Mouse (Mus musculus) heart, embryonic 14.5 days (tissue): ENCODE data around the gene Pgap1. TPM values are rescaled to one million over a fixed set of nuclear protein-coding genes. Genes with fewer than 3 reads are reported as not detected.

Source experiments
- ATAC-seq: fragments of 200-750 bp; cut with Nextera tagmentation; 2 replicates; pipeline ENCODE4 v1.8.0; 2017; ENCODE audit warnings: low read depth, moderate TSS enrichment; ENCODE audit not compliant: insufficient number of reproducible peaks, insufficient read depth, low FRiP score
- H3K27ac ChIP-seq, 2 experiments: fragments of 200-500 bp in 1 of 2; fragments of 300-500 bp in 1 of 2; sonication (generic) in 1 of 2; replicated peaks in 1 of 2; 2 replicates each; pipeline ENCODE4 v1.5.1; 2012 to 2014; ENCODE audit warnings: low read depth in 2 of 2, low read length in 2 of 2, control low read depth in 1 of 2, mild to moderate bottlenecking in 1 of 2, mixed read lengths in 1 of 2; ENCODE audit not compliant: control insufficient read depth in 1 of 2, insufficient read depth in 1 of 2
- H3K27me3 ChIP-seq: fragments of 300-500 bp; sonication (generic); 2 replicates; pipeline ENCODE4 v1.6.1; 2014; ENCODE audit warnings: mild to moderate bottlenecking, low read length, control low read depth; ENCODE audit not compliant: control insufficient read depth, insufficient read depth
- H3K36me3 ChIP-seq: fragments of 300-500 bp; sonication (generic); 2 replicates; pipeline ENCODE4 v1.6.1; 2014; ENCODE audit warnings: mild to moderate bottlenecking, control low read depth, low read length, mixed read lengths; ENCODE audit not compliant: control insufficient read depth, insufficient read depth
- H3K4me1 ChIP-seq, 2 experiments: fragments of 200-500 bp in 1 of 2; fragments of 300-500 bp in 1 of 2; sonication (generic) in 1 of 2; 2 replicates each; pipeline ENCODE4 v1.6.1; 2012 to 2014; ENCODE audit warnings: low read length in 2 of 2, control low read depth in 1 of 2, mixed read lengths in 1 of 2; ENCODE audit not compliant: control insufficient read depth in 2 of 2, insufficient read depth in 2 of 2
- H3K4me2 ChIP-seq: fragments of 300-500 bp; sonication (generic); 2 replicates; pipeline ENCODE4 v1.6.1; 2014; ENCODE audit warnings: mild to moderate bottlenecking, low read length
- H3K4me3 ChIP-seq, 2 experiments: fragments of 200-500 bp in 1 of 2; fragments of 300-500 bp in 1 of 2; sonication (generic) in 1 of 2; 2 replicates each; pipeline ENCODE4 v1.5.1; 2012 to 2014; ENCODE audit warnings: low read length in 2 of 2, mild to moderate bottlenecking in 2 of 2, control low read depth in 1 of 2, low read depth in 1 of 2, moderate library complexity in 1 of 2; ENCODE audit not compliant: control insufficient read depth in 1 of 2, insufficient read depth in 1 of 2
- H3K9ac ChIP-seq: fragments of 300-500 bp; sonication (generic); 2 replicates; pipeline ENCODE4 v1.6.1; 2014; ENCODE audit warnings: mild to moderate bottlenecking, low read length
- H3K9me3 ChIP-seq: fragments of 300-500 bp; sonication (generic); 2 replicates; pipeline ENCODE4 v1.6.1; 2016; ENCODE audit warnings: low read length, control low read depth; ENCODE audit not compliant: control insufficient read depth
- WGBS: fragments of 180-500 bp; shearing (Covaris S2); extraction: QIAGEN DNeasy Blood & Tissue Kit; methylation state at CpG from one replicate; pipeline ENCODE4 v1.1.7; 2014; 5-methylcytosine and 5-hydroxymethylcytosine counted together
- polyA plus RNA-seq: library from polyadenylated mRNA; unstranded; fragments of >200 nt; fragmentation: Nextera tagmentation; extraction: Ambion mirVana; gene quantifications from 2 replicates; pipeline ENCODE4 v1.2.1, GENCODE M21; 2014

Gene Pgap1
- polyA plus RNA-seq, 1 experiment from 2014 or later = 5.0 TPM

- Histone ChIP-seq H3K9me3 (no peaks in the 10 kb centered on the region), H3K4me1 (no peaks in the 10 kb centered on the region), H3K9ac (no peak overlapping the region), H3K27me3 (no peaks in the 10 kb centered on the region), H3K4me3 (no peak overlapping the region), H3K27ac (no peak overlapping the region), H3K36me3 (0 out of 2 replicates have a peak, but pooled peaks cover 10% of the 10 kb centered on the region), H3K4me2 (no peak overlapping the region)
- 89% methylated on average over 1 of the region's 1 CpGs for WGBS
- ATAC-seq = no peak
These were observed 43.6 kb downstream of the Pgap1 start for GRCm38 (mm10) chr1:54513836-54514235.

- no peaks in the 10 kb centered on the region for H3K4me1 ChIP-seq
- WGBS = 78% methylated on average over 2 of the region's 2 CpGs
- H3K9ac ChIP-seq = no peak overlapping the region
- no peak for ATAC-seq
- H3K4me2 ChIP-seq = no peak overlapping the region
- no peak overlapping the region for H3K4me3 ChIP-seq
- no peak overlapping the region for H3K27ac ChIP-seq
- peaks cover 4% of the 10 kb centered on the region; the same call in 1 of the 2 replicates for H3K36me3 ChIP-seq
- H3K9me3 ChIP-seq = no peaks in the 10 kb centered on the region
- H3K27me3 ChIP-seq = no peaks in the 10 kb centered on the region
These were observed 59.0 kb downstream of the Pgap1 start for GRCm38 (mm10) chr1:54498496-54498895.

GRCm38 (mm10) chr1:54496254-54496653 is 61.2 kb downstream of the Pgap1 start:
- Histone ChIP-seq H3K27me3 (no peaks in the 10 kb centered on the region), H3K27ac (no peak overlapping the region), H3K36me3 (peaks cover 19% of the 10 kb centered on the region; the same call in 1 of the 2 replicates), H3K9me3 (no peaks in the 10 kb centered on the region), H3K4me2 (no peak overlapping the region), H3K4me3 (no peak overlapping the region), H3K9ac (no peak overlapping the region), H3K4me1 (no peaks in the 10 kb centered on the region)
- 67% methylated on average over 1 of the region's 1 CpGs for WGBS
- no peak for ATAC-seq

GRCm38 (mm10) chr1:54493496-54493895 is 64.0 kb downstream of the Pgap1 start:
- WGBS = 100% methylated on average over 3 of the region's 3 CpGs
- Histone ChIP-seq H3K9me3 (no peaks in the 10 kb centered on the region), H3K27me3 (no peaks in the 10 kb centered on the region), H3K4me3 (no peak overlapping the region), H3K4me2 (no peak overlapping the region), H3K36me3 (peaks cover 24% of the 10 kb centered on the region; the same call in 1 of the 2 replicates), H3K27ac (no peak overlapping the region), H3K4me1 (no peaks in the 10 kb centered on the region), H3K9ac (no peak overlapping the region)
- no peak for ATAC-seq

- Histone ChIP-seq H3K9me3 (no peaks in the 10 kb centered on the region), H3K4me2 (no peak overlapping the region), H3K9ac (no peak overlapping the region), H3K27ac (no peak overlapping the region), H3K36me3 (peaks cover 24% of the 10 kb centered on the region; the same call in 1 of the 2 replicates), H3K4me3 (no peak overlapping the region), H3K4me1 (no peaks in the 10 kb centered on the region), H3K27me3 (no peaks in the 10 kb centered on the region)
- ATAC-seq = no peak
- 76% methylated on average over 2 of the region's 2 CpGs for WGBS
These were observed 65.0 kb downstream of the Pgap1 start for GRCm38 (mm10) chr1:54492435-54492841.

GRCm38 (mm10) chr1:54484744-54485420 is 72.6 kb downstream of the Pgap1 start:
- Histone ChIP-seq H3K4me2 (no peak overlapping the region), H3K9ac (no peak overlapping the region), H3K4me3 (no peak overlapping the region), H3K4me1 (no peaks in the 10 kb centered on the region), H3K27me3 (no peaks in the 10 kb centered on the region), H3K36me3 (peaks cover 16% of the 10 kb centered on the region; the same call in 1 of the 2 replicates), H3K9me3 (no peaks in the 10 kb centered on the region), H3K27ac (no peak overlapping the region)
- ATAC-seq = no peak
- WGBS = 90% methylated on average over 3 of the region's 3 CpGs

GRCm38 (mm10) chr1:54480491-54480890 is 77.0 kb downstream of the Pgap1 start:
- H3K4me2 ChIP-seq = no peak overlapping the region
- H3K36me3 ChIP-seq = peaks cover 8% of the 10 kb centered on the region; the same call in 1 of the 2 replicates
- no peak overlapping the region for H3K9ac ChIP-seq
- H3K9me3 ChIP-seq = no peaks in the 10 kb centered on the region
- H3K27ac ChIP-seq = no peak overlapping the region
- no peaks in the 10 kb centered on the region for H3K27me3 ChIP-seq
- H3K4me3 ChIP-seq = no peak overlapping the region
- 90% methylated on average over 12 of the region's 12 CpGs for WGBS
- H3K4me1 ChIP-seq = no peaks in the 10 kb centered on the region
- no peak for ATAC-seq

GRCm38 (mm10) chr1:54468662-54469061 is 88.8 kb downstream of the Pgap1 start:
- no peaks in the 10 kb centered on the region for H3K27me3 ChIP-seq
- no peaks in the 10 kb centered on the region for H3K9me3 ChIP-seq
- no peak overlapping the region for H3K4me3 ChIP-seq
- H3K4me2 ChIP-seq = no peak overlapping the region
- no peak for ATAC-seq
- no peaks in the 10 kb centered on the region for H3K36me3 ChIP-seq
- no peaks in the 10 kb centered on the region for H3K4me1 ChIP-seq
- H3K27ac ChIP-seq = no peak overlapping the region
- H3K9ac ChIP-seq = no peak overlapping the region
